Mouse (Mus musculus): ENCODE data around the gene Pmepa1. TPM values are rescaled to one million over a fixed set of nuclear protein-coding genes. Genes with fewer than 3 reads are reported as not detected.

The Pmepa1 gene
- total RNA-seq, 2 experiments from 2014 or later, result 44.9 to 53.8 TPM

DNA sequence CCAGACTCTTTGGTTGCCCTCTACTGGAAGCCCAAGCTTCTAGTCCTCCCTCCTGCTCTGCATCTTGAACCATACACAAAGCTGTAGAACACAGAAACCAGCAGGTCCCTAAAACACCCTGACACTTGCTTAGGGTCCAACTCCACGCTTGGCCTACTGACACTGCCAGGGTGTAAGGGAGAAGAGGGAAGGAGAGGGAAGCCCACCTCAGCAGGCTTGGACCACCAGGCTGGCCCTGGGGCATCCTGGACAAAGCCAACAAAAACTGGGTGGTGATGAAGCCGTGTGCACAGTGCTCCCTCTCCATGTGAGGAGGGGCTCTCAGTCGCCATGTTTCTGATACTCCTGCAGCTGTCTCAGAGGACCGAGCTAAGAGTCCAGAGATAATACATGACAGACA, 96.3 kb downstream of the Pmepa1 start:
- no peak for DNase-seq (ENCODE audit: low spot score in 2 of 2)
- intact Hi-C loops (cut with DNase I), result loop anchor here (10.0 kb wide), 1 partner anchor 1105 kb away; the partner anchor contains the start of gene Gnas

GRCm38 (mm10) chr2:173179046-173179445, 97.3 kb downstream of the Pmepa1 start:
- intact Hi-C loops (cut with DNase I), result no loop called here
- no peak for DNase-seq (ENCODE audit: low spot score in 2 of 2)

DNA sequence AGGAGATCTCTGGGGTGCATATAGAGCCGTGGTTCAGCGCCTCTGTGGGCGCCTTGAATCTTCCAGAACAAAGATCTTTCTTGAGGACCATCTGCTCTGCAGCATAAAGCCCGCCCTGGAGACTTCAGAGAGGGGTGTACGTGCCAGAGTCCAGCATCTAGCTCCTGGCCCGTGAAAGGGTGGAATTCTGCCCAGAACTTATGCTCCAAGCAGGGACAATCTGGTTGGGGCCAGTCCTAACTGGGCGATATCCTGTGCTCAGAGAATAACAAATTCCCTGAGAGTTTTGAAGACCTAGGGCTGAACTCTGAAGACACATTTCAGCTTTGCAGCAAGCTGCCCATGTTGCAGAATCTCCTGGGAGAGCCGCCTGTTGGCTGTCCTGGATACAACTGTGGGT, 98.4 kb downstream of the Pmepa1 start:
- peak in 1 of 2 experiments; percentile 21 for DNase-seq (ENCODE audit: low spot score in 2 of 2)
- intact Hi-C loops (cut with DNase I), result no loop called here

GRCm38 (mm10) chr2:173177481-173177880, 98.9 kb downstream of the Pmepa1 start:
- DNase-seq (ENCODE audit: low spot score in 2 of 2), result no peak
- intact Hi-C loops (cut with DNase I), result no loop called here

- intact Hi-C loops (cut with DNase I), result no loop called here
- no peak for DNase-seq (ENCODE audit: low spot score in 2 of 2)
These were observed 100.6 kb downstream of the Pmepa1 start for GRCm38 (mm10) chr2:173175703-173176102.

GRCm38 (mm10) chr2:173174569-173174968, 101.8 kb downstream of the Pmepa1 start:
- no peak for DNase-seq (ENCODE audit: low spot score in 2 of 2)
- intact Hi-C loops (cut with DNase I), result no loop called here

Other genes with a start within 250 kb of the Pmepa1 start
- under 1 TPM in 1 of 2 experiments, not detected in 1; 0.14 TPM for gene Ctcfl, start 157.0 kb downstream of the Pmepa1 start, total RNA-seq (2021)
- not detected for gene Pck1, start 123.5 kb downstream of the Pmepa1 start, total RNA-seq (2021)
- gene Zbp1, start 57.6 kb downstream of the Pmepa1 start, total RNA-seq (2021), result not detected
- not detected for gene 1700021F07Rik, start 246.1 kb upstream of the Pmepa1 start, total RNA-seq (2021)

Data from left cerebral cortex, postnatal 25 days (tissue).